Mouse (Mus musculus): ENCODE results near the gene Osm. TPM values are rescaled to one million over a fixed set of nuclear protein-coding genes. Genes with fewer than 3 reads are reported as not detected.

Osm gene
- polyA plus RNA-seq (2017; shearing (Covaris generic)), result 33.8 TPM

DNA sequence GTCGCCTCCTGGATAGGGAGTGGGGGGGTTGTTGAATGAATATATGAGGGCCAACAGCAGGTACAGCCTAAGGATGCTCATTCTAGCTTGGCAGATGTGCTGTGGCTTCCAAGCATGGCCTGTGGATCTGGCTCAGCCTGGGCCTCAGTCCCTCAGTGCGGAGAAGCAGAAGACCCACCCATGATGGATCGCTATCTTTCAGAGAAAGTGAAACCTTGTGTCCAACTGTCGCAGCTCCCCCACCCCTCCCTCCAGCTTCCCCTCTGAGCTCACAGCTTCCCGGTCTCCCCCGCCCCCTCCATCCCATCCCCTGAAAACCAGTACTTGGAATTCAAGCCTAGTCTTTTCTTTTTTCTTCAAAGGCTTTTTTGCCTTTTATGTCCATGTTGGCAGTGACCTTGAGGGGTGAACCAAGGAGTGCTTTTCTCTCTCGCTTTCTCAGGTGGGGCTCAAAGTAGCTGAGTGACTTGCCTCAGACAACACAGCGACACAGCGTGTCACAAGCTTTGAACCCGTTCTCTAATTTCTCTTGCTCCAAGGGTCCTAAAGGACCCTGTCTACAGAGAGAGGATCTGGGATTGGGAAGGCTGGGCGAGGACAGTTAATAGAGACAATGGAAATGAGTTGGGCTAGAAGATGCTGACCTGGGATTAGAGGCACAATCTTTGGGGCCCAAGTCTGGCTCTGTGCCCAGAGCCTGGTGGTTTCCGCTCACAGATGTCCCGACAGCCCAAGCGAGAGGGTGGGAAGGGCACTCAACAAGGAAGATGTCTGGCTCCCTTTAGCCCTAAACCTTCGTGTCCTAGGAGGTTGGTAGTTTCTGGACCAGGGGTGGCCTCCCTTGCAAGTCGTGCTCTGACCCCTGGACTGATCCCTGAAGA lies at the start of gene Osm:
TSS of gene Osm (plus strand) at position 756 of the 881 bp plus-strand sequence.

DNA sequence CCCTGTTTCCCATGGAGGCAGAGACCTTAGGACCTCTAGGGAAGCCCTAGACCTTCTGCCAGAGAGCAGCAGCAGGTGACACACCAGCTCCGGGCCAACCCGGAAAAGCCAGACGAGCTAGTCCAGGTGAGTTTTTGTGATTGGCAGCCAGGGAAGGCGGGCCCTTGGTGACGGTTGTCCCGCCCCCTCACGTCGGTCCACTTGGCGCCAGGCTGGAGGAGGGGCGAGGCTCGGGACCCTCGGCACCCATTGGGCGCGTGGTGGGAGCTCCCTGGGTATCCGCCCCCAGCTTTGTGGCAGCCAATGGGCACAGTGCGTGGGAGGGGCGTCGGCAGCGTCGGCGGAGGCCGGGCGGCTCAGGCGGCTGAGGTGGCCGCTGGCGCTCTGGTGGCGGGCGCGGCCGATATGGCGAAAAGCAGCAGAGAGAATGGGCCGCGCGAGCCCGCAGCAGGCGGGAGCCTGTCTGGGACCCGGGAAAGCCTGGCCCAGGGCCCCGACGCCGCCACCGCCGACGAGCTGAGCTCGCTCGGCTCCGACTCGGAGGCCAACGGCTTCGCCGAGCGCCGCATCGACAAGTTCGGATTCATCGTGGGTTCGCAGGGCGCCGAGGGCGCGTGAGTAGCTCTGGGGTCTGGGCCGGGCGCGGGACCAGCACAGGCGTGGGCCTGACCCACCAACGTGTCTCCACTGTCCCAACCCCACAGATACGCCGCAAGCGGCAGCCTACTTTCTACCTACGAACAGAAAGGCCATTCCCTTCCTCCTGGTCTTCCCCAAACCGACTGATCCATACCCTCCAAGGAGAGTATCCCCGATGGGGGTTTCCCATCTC lies 49.5 kb upstream of the Osm start, which contains the start of gene Tbc1d10a:
TSS of gene Tbc1d10a (plus strand) at position 304 of the 832 bp plus-strand sequence.

DNA sequence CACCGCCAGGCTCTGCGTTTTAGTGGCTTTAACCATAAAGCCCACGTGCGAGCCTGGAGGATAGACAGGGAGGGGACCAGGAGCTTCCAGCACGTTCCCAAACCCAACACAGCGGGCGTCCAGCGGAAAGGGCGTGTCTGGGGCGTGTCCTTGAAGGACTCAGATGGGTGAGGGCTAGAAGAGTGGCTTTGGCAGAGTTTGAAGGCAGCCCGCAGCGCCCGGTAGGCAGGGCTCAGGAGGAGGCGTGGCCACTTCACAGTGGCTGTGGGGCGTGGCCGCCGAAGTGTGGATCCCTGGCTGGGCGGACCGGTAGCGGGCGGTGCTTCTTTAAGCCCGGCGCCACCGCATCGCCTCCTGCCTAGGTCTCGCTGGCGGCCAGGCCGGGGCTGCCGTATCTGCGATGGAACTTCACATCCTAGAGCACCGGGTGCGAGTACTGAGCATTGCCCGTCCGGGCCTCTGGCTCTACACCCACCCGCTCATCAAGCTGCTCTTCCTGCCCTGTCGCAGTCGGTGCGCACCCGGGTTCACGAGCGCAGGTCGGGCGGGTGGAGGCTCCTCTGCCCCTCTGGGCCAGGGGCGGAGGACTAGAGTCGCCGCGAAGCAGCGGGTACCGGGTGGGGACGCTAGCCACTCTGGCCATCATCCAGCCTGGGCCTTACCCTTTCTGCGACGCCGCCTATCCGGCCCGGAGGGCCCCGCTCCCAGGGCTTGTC lies 18.1 kb upstream of the Osm start, which contains the start of gene Castor1:
TSS of gene Castor1 (plus strand) at position 312 of the 716 bp plus-strand sequence.

DNA sequence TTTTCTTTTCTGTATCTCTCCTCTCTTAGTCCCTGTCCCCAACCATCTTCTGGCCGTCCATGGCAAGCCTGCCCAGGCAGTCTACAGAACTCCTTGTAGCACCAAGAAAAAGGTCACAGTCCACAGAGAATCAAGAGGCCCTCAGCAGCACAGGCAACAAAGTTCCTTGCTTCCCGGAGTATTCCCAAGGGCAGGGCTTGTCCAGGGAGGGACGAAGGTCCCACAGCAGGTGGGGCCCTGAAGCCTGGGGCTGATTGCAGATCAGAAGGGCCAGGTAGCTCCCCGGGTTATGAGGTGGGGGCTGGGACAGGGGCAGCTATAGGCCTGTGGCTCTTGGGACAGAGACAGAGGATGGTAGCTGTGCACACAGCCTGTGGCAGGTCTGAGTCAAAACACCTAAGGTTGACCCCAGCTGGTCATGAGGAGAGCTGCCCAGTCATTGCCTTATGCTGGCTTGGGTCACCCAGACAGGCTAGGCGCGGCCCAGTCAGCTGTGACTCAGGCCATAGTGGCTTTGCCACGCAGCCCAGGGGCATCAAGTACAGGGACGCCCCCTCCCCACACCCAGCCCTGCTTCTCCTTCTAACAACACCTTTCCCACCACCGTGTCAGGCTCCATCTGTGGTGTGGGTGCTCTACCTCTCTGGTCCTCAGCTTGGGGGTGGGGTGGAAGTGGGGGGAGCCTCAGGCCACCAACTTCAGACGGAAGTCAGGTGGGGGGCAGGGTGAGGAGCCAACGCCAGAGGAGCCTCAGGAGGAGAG lies 20.8 kb downstream of the Osm start, which contains the start of gene Lif:
TSS of gene Lif (plus strand) at position 712 of the 762 bp plus-strand sequence.

Other genes with a start within 250 kb of the Osm start
- gene Sec14l4, start 205.0 kb upstream of the Osm start, polyA plus RNA-seq (2017; shearing (Covaris generic)), result not detected
- gene Sec14l3, start 171.6 kb upstream of the Osm start, polyA plus RNA-seq (2017; shearing (Covaris generic)), result not detected
- gene Mtfp1, start 141.0 kb upstream of the Osm start, polyA plus RNA-seq (2017; shearing (Covaris generic)), result 3.5 TPM
- gene Sec14l2, start 113.0 kb upstream of the Osm start, polyA plus RNA-seq (2017; shearing (Covaris generic)), result 1.2 TPM
- 29.2 TPM for gene Rnf215, start 101.2 kb upstream of the Osm start, polyA plus RNA-seq (2017; shearing (Covaris generic))
- gene Ccdc157, start 76.1 kb upstream of the Osm start, polyA plus RNA-seq (2017; shearing (Covaris generic)), result 8.8 TPM
- gene Sf3a1, start 76.1 kb upstream of the Osm start, polyA plus RNA-seq (2017; shearing (Covaris generic)), result 96.2 TPM
- 58.0 TPM for gene Tbc1d10a, start 49.6 kb upstream of the Osm start, polyA plus RNA-seq (2017; shearing (Covaris generic))
- 51.5 TPM for gene Castor1, start 18.2 kb upstream of the Osm start, polyA plus RNA-seq (2017; shearing (Covaris generic))
- gene Lif, start 21.1 kb downstream of the Osm start, polyA plus RNA-seq (2017; shearing (Covaris generic)), result 3.5 TPM
- gene Hormad2, start 204.7 kb downstream of the Osm start, polyA plus RNA-seq (2017; shearing (Covaris generic)), result 0.59 TPM

Measured in inflammation-experienced regulatory T-cells, adult 16 weeks (primary cell).